Mouse (Mus musculus) small intestine, adult 2 months (tissue): Measurements from ENCODE around the gene Hdac4.

ENCODE experiments used
- CTCF ChIP-seq: fragments of 200-500 bp; IDR thresholded peaks from 2 replicates; pipeline ENCODE4 v1.5.1; 2012; ENCODE audit warnings: low read depth, mild to moderate bottlenecking, control low read depth, inconsistent platforms, low read length, moderate library complexity, mixed read lengths; ENCODE audit not compliant: insufficient replicate concordance, insufficient read length; ENCODE audit errors: extremely low read depth
- POLR2A ChIP-seq: fragments of 200-500 bp; IDR thresholded peaks from 2 replicates; pipeline ENCODE4 v1.6.1; 2012; ENCODE audit warnings: low read depth, mild to moderate bottlenecking, control low read depth, inconsistent platforms, low read length, moderate library complexity

GRCm38 (mm10) chr1:91927536-91928315 lies 267.8 kb downstream of the Hdac4 start:
- TF ChIP-seq CTCF (no peak), POLR2A (no peak)
